Mouse (Mus musculus) neural tube, embryonic 13.5 days (tissue): Measurements from ENCODE around the gene Rpl26. TPM values are rescaled to one million over a fixed set of nuclear protein-coding genes. Genes with fewer than 3 reads are reported as not detected.
"Not testable (repeated sequence)": the region's sequence is repeated elsewhere in the genome, so short reads cannot be mapped to it uniquely, and the experiment has no call there.

ENCODE experiments used
- ATAC-seq: fragments of 200-750 bp; cut with Nextera tagmentation; 2 replicates; pipeline ENCODE4 v1.8.0; 2017; ENCODE audit warnings: low read depth, mild to moderate bottlenecking, moderate TSS enrichment, moderate library complexity
- H3K27ac ChIP-seq: fragments of 300-500 bp; sonication (generic); replicated peaks from 2 replicates; pipeline ENCODE4 v1.5.1; 2015; ENCODE audit warnings: moderate library complexity, mild to moderate bottlenecking, inconsistent platforms
- H3K27me3 ChIP-seq: fragments of 300-500 bp; sonication (generic); 2 replicates; pipeline ENCODE4 v1.6.1; 2015; ENCODE audit warnings: mild to moderate bottlenecking, inconsistent platforms
- H3K36me3 ChIP-seq: fragments of 300-500 bp; sonication (generic); 2 replicates; pipeline ENCODE4 v1.6.1; 2015; ENCODE audit warnings: mild to moderate bottlenecking, inconsistent platforms
- H3K4me1 ChIP-seq: fragments of 300-500 bp; sonication (generic); replicated peaks from 2 replicates; pipeline ENCODE4 v1.6.1; 2015; ENCODE audit warnings: inconsistent platforms
- H3K4me2 ChIP-seq: fragments of 300-500 bp; sonication (generic); 2 replicates; pipeline ENCODE4 v1.6.1; 2015; ENCODE audit warnings: inconsistent platforms, mild to moderate bottlenecking, moderate library complexity
- H3K4me3 ChIP-seq: fragments of 300-500 bp; sonication (generic); 2 replicates; pipeline ENCODE4 v1.5.1; 2015; ENCODE audit warnings: mild to moderate bottlenecking, inconsistent platforms
- H3K9ac ChIP-seq: fragments of 300-500 bp; sonication (generic); 2 replicates; pipeline ENCODE4 v1.6.1; 2015; ENCODE audit warnings: moderate library complexity, mild to moderate bottlenecking, inconsistent platforms
- H3K9me3 ChIP-seq: fragments of 300-500 bp; sonication (generic); 2 replicates; pipeline ENCODE4 v1.6.1; 2016; ENCODE audit warnings: inconsistent platforms
- WGBS: fragments of 180-500 bp; shearing (Covaris S2); methylation state at CpG from one replicate; pipeline ENCODE4 v1.1.7; 2015; 5-methylcytosine and 5-hydroxymethylcytosine counted together
- polyA plus RNA-seq: library from polyadenylated mRNA; unstranded; fragments of >200 nt; fragmentation: Nextera tagmentation; extraction: Ambion mirVana; gene quantifications from 2 replicates; pipeline ENCODE4 v1.2.1, GENCODE M21; 2015

Rpl26 gene
- polyA plus RNA-seq, 1 experiment from 2014 or later, result 743 TPM

- not testable (repeated sequence) for H3K27ac ChIP-seq, H3K4me3 ChIP-seq, H3K27me3 ChIP-seq, H3K36me3 ChIP-seq, H3K9me3 ChIP-seq, H3K9ac ChIP-seq, ATAC-seq, H3K4me2 ChIP-seq
- WGBS, result 90% methylated on average over 4 of the region's 4 CpGs
- H3K4me1 ChIP-seq, result peaks cover 18% of the 10 kb centered on the region
Observed at GRCm38 (mm10) chr11:68936951-68937350, 35.6 kb downstream of the Rpl26 start.

- peak; percentile 99 for ATAC-seq
- peak overlapping the region; percentile 74 for H3K9ac ChIP-seq
- H3K4me1 ChIP-seq, result peaks cover 18% of the 10 kb centered on the region
- H3K9me3 ChIP-seq, result no peaks in the 10 kb centered on the region
- H3K27ac ChIP-seq, result peak overlapping the region; percentile 83
- H3K4me3 ChIP-seq, result peak overlapping the region; percentile 52
- H3K36me3 ChIP-seq, result peaks cover 10% of the 10 kb centered on the region; the same call in 1 of the 2 replicates
- 3% methylated on average over 16 of the region's 16 CpGs for WGBS
- H3K27me3 ChIP-seq, result no peaks in the 10 kb centered on the region
- peak overlapping the region; percentile 62 for H3K4me2 ChIP-seq
Observed at GRCm38 (mm10) chr11:68939451-68940304, 38.3 kb downstream of the Rpl26 start.

- peaks cover 18% of the 10 kb centered on the region for H3K4me1 ChIP-seq
- peak overlapping the region; percentile 52 for H3K4me3 ChIP-seq
- H3K9ac ChIP-seq, result peak overlapping the region; percentile 74
- H3K4me2 ChIP-seq, result peak overlapping the region; percentile 62
- peaks cover 13% of the 10 kb centered on the region; the same call in 1 of the 2 replicates for H3K36me3 ChIP-seq
- WGBS, result 59% methylated on average over 4 of the region's 4 CpGs
- H3K27ac ChIP-seq, result peak overlapping the region; percentile 83
- H3K27me3 ChIP-seq, result no peaks in the 10 kb centered on the region
- no peaks in the 10 kb centered on the region for H3K9me3 ChIP-seq
- ATAC-seq, result no peak
Observed at GRCm38 (mm10) chr11:68940516-68940915, 39.1 kb downstream of the Rpl26 start.

- 88% methylated on average over 8 of the region's 8 CpGs for WGBS
- Histone ChIP-seq H3K4me3 (no peak overlapping the region), H3K27ac (no peak overlapping the region), H3K9me3 (no peaks in the 10 kb centered on the region), H3K9ac (no peak overlapping the region), H3K36me3 (peaks cover 13% of the 10 kb centered on the region; the same call in 1 of the 2 replicates), H3K4me2 (no peak overlapping the region), H3K27me3 (peaks cover 14% of the 10 kb centered on the region), H3K4me1 (peaks cover 31% of the 10 kb centered on the region)
- no peak for ATAC-seq
Observed at GRCm38 (mm10) chr11:68942731-68943130, 41.3 kb downstream of the Rpl26 start.

- ATAC-seq, result no peak
- Histone ChIP-seq H3K27me3 (peaks cover 19% of the 10 kb centered on the region), H3K27ac (no peak overlapping the region), H3K4me1 (peaks cover 24% of the 10 kb centered on the region), H3K4me3 (no peak overlapping the region), H3K36me3 (peaks cover 13% of the 10 kb centered on the region; the same call in 1 of the 2 replicates), H3K4me2 (no peak overlapping the region), H3K9ac (no peak overlapping the region), H3K9me3 (no peaks in the 10 kb centered on the region)
- 78% methylated on average over 2 of the region's 2 CpGs for WGBS
Observed at GRCm38 (mm10) chr11:68945245-68945644, 43.9 kb downstream of the Rpl26 start.

- peaks cover 22% of the 10 kb centered on the region for H3K27me3 ChIP-seq
- peak overlapping the region; percentile 41 for H3K4me3 ChIP-seq
- H3K36me3 ChIP-seq, result peaks cover 13% of the 10 kb centered on the region; the same call in 1 of the 2 replicates
- no peaks in the 10 kb centered on the region for H3K9me3 ChIP-seq
- WGBS, result 86% methylated on average over 4 of the region's 4 CpGs
- ATAC-seq, result no peak
- H3K4me1 ChIP-seq, result peaks cover 16% of the 10 kb centered on the region
- peak overlapping the region; percentile 54 for H3K4me2 ChIP-seq
- peak overlapping the region; percentile 73; the same call in 1 of the 2 replicates for H3K9ac ChIP-seq
- 0 out of 2 replicates have a peak overlapping the region, but pooled peaks have one; percentile 83 for H3K27ac ChIP-seq
Observed at GRCm38 (mm10) chr11:68946001-68946400, 44.6 kb downstream of the Rpl26 start.

GRCm38 (mm10) chr11:68946806-68947440 is 45.5 kb downstream of the Rpl26 start:
- H3K4me2 ChIP-seq, result peak overlapping the region; percentile 54
- H3K9me3 ChIP-seq, result no peaks in the 10 kb centered on the region
- H3K27me3 ChIP-seq, result peaks cover 31% of the 10 kb centered on the region
- ATAC-seq, result peak; percentile 63
- peak overlapping the region; percentile 41 for H3K4me3 ChIP-seq
- WGBS, result 9% methylated on average over 15 of the region's 16 CpGs
- peak overlapping the region; percentile 73 for H3K9ac ChIP-seq
- H3K36me3 ChIP-seq, result peaks cover 13% of the 10 kb centered on the region; the same call in 1 of the 2 replicates
- peak overlapping the region; percentile 83 for H3K27ac ChIP-seq
- peaks cover 13% of the 10 kb centered on the region for H3K4me1 ChIP-seq

GRCm38 (mm10) chr11:68947542-68947993 is 46.2 kb downstream of the Rpl26 start:
- peak; percentile 86 for ATAC-seq
- H3K4me3 ChIP-seq, result peak overlapping the region; percentile 41

GRCm38 (mm10) chr11:68953903-68954302 is 52.5 kb downstream of the Rpl26 start:
- ATAC-seq, result no peak
- Histone ChIP-seq H3K9ac (no peak overlapping the region; the same call in 1 of the 2 replicates), H3K4me3 (peak overlapping the region; percentile 33), H3K4me1 (peaks cover 17% of the 10 kb centered on the region), H3K36me3 (no peaks in the 10 kb centered on the region), H3K27me3 (peaks cover 70% of the 10 kb centered on the region), H3K27ac (no peak overlapping the region), H3K9me3 (no peaks in the 10 kb centered on the region), H3K4me2 (peak overlapping the region; percentile 60)
- 5% methylated on average over 13 of the region's 13 CpGs for WGBS

More at GRCm38 (mm10) chr11:68947542-68947993, 46.2 kb downstream of the Rpl26 start:
- H3K4me1 ChIP-seq, result peaks cover 13% of the 10 kb centered on the region
- H3K27me3 ChIP-seq, result peaks cover 35% of the 10 kb centered on the region
- no peaks in the 10 kb centered on the region for H3K9me3 ChIP-seq
- peak overlapping the region; percentile 73 for H3K9ac ChIP-seq
- peak overlapping the region; percentile 83 for H3K27ac ChIP-seq
- H3K36me3 ChIP-seq, result peaks cover 13% of the 10 kb centered on the region; the same call in 1 of the 2 replicates
- H3K4me2 ChIP-seq, result peak overlapping the region; percentile 54
- 11% methylated on average over 12 of the region's 12 CpGs for WGBS

GRCm38 (mm10) chr11:68954408-68954807 is 53.0 kb downstream of the Rpl26 start:
- WGBS, result under 1% methylated on average over 17 of the region's 17 CpGs

GRCm38 (mm10) chr11:68955473-68955872 is 54.1 kb downstream of the Rpl26 start:
- Histone ChIP-seq H3K9ac (peak overlapping the region; percentile 62), H3K4me2 (peak overlapping the region; percentile 60), H3K9me3 (no peaks in the 10 kb centered on the region), H3K27ac (no peak overlapping the region), H3K27me3 (peaks cover 65% of the 10 kb centered on the region), H3K36me3 (no peaks in the 10 kb centered on the region), H3K4me1 (peaks cover 17% of the 10 kb centered on the region), H3K4me3 (0 out of 2 replicates have a peak overlapping the region, but pooled peaks have one; percentile 33)
- ATAC-seq, result peak; percentile 65; the same call in 1 of the 2 replicates
- WGBS, result 74% methylated on average over 5 of the region's 5 CpGs

More at GRCm38 (mm10) chr11:68954408-68954807, 53.0 kb downstream of the Rpl26 start:
- peak overlapping the region; percentile 62 for H3K9ac ChIP-seq
- H3K4me3 ChIP-seq, result peak overlapping the region; percentile 33
- no peak overlapping the region for H3K27ac ChIP-seq
- 0 out of 2 replicates have a peak, but pooled peaks have one; percentile 29 for ATAC-seq
- H3K9me3 ChIP-seq, result no peaks in the 10 kb centered on the region
- H3K4me2 ChIP-seq, result peak overlapping the region; percentile 60
- peaks cover 17% of the 10 kb centered on the region for H3K4me1 ChIP-seq
- H3K27me3 ChIP-seq, result peaks cover 70% of the 10 kb centered on the region
- H3K36me3 ChIP-seq, result no peaks in the 10 kb centered on the region
